Comparison of ENCODE assay signal across 8 mouse cellular contexts in the genomic region with DNA sequence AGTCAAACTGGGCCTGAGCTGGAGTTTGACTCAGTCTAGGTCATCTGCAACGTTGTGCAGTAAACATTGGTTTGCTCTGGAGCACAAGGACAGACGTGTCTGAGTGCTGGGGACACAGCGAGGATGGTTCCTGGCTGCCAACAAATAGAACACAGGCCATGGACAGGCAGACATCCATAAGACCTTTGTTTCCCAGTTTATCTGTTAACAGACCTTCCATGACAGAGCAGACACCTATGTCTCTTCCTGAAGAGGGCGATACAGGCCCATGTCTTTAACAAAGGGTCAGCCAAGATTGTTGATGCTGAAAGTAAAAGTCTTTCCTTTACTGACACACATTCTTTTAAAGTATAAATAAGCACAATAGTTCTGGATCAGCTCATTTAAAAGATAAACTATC.
A peak's percentile ranks its signal among the peaks of the same experiment; 100 is the strongest.
DNase-seq lines count a peak whose midpoint lies in the region; ATAC-seq and TF ChIP-seq lines count a peak whose summit lies in the region.

No protein-coding gene starts in this region.

- TF ChIP-seq EP300 in liver, embryonic 14.5 days (IDR thresholded peaks at IDR 0.05; ENCODE audit: low read depth): no peak

- no peaks in the 10 kb centered on the region for H3K9me3 ChIP-seq in liver, embryonic 14.5 days (ENCODE audit: control insufficient read depth, low read length)
- no peaks in the 10 kb centered on the region for H3K9me3 ChIP-seq in hindbrain, embryonic 13.5 days

- no peaks in the 10 kb centered on the region for H3K36me3 ChIP-seq in liver, embryonic 14.5 days (replicated peaks; ENCODE audit: control insufficient read depth, insufficient read depth, low read depth)
- H3K36me3 ChIP-seq in hindbrain, embryonic 13.5 days: peaks cover 11% of the 10 kb centered on the region; the same call in 1 of the 2 replicates

- H3K27ac ChIP-seq in liver, embryonic 14.5 days: no peak overlapping the region
- no peak overlapping the region for H3K27ac ChIP-seq in hindbrain, embryonic 13.5 days

- H3K27me3 ChIP-seq in liver, embryonic 14.5 days (ENCODE audit: control insufficient read depth, insufficient read depth, low read length): no peaks in the 10 kb centered on the region
- no peaks in the 10 kb centered on the region for H3K27me3 ChIP-seq in hindbrain, embryonic 13.5 days

- no peak overlapping the region for H3K9ac ChIP-seq in liver, embryonic 14.5 days (replicated peaks)
- H3K9ac ChIP-seq in hindbrain, embryonic 13.5 days: no peak overlapping the region

- H3K4me1 ChIP-seq in liver, embryonic 14.5 days (replicated peaks; ENCODE audit: control insufficient read depth in 2 of 2, insufficient read depth in 2 of 2, low read length in 1 of 2): no peaks in the 10 kb centered on the region
- no peaks in the 10 kb centered on the region for H3K4me1 ChIP-seq in hindbrain, embryonic 13.5 days (replicated peaks)

- 36% methylated on average over 4 of the region's 4 CpGs for WGBS in liver, embryonic 14.5 days (ENCODE audit: insufficient replicate concordance)
- WGBS in hindbrain, embryonic 13.5 days: 57% methylated on average over 4 of the region's 4 CpGs

- no peak overlapping the region for H3K4me2 ChIP-seq in liver, embryonic 14.5 days (ENCODE audit: low read depth)
- H3K4me2 ChIP-seq in hindbrain, embryonic 13.5 days: no peak overlapping the region

- peak; percentile 19 for DNase-seq in adrenal gland, postnatal 10 days
- no peak for DNase-seq in adrenal gland, adult 2 months
- DNase-seq in liver, embryonic 14.5 days (ENCODE audit: low read depth in 3 of 3, low spot score in 3 of 3): peak in 1 of 3 experiments; percentile 22
- DNase-seq in liver: no peak
- DNase-seq in brain, adult 2 months (ENCODE audit: low read depth, low spot score): peak; percentile 27
- DNase-seq in yolk sac, embryonic 10.5 days (ENCODE audit: low spot score): no peak

- ATAC-seq in liver, embryonic 14.5 days (ENCODE audit: insufficient read depth): no peak
- ATAC-seq in megakaryocyte progenitor cell, adult 5-6 weeks (replicated peaks; ENCODE audit: poor library complexity): peak; percentile 83
- no peak for ATAC-seq in hindbrain, embryonic 13.5 days (ENCODE audit: low FRiP score)

- peak; percentile 50 for TF ChIP-seq CTCF in liver, embryonic 14.5 days (IDR thresholded peaks at IDR 0.05; ENCODE audit: low read depth)

- no peak overlapping the region for H3K4me3 ChIP-seq in liver, embryonic 14.5 days (ENCODE audit: insufficient read depth in 1 of 2, low read depth in 2 of 2, low read length in 2 of 2)
- no peak overlapping the region for H3K4me3 ChIP-seq in hindbrain, embryonic 13.5 days

Comparison
In these comparisons a context has a peak if more than half of its experiments do, and no peak if none do; other contexts are left out.
1. DNase-seq: peak in adrenal gland, postnatal 10 days (single experiment) and brain, adult 2 months (single experiment); none in adrenal gland, adult 2 months (single experiment), liver (single experiment) and yolk sac, embryonic 10.5 days (single experiment).